Mouse (Mus musculus) thymus, adult 2 months (tissue): ENCODE data around the gene Uba3.

ENCODE experiments used
- CTCF ChIP-seq: fragments of 200-500 bp; IDR thresholded peaks from 2 replicates; pipeline ENCODE4 v1.5.1; 2012; ENCODE audit warnings: mild to moderate bottlenecking, control low read depth, low read length, moderate library complexity, borderline replicate concordance; ENCODE audit not compliant: control insufficient read depth, poor library complexity, insufficient read depth; ENCODE audit errors: extremely low read depth
- POLR2A ChIP-seq: fragments of 200-500 bp; IDR thresholded peaks from 2 replicates; pipeline ENCODE4 v1.6.1; 2012; ENCODE audit warnings: mild to moderate bottlenecking, low read length, control low read depth, moderate library complexity; ENCODE audit not compliant: control insufficient read depth, poor library complexity, insufficient read depth; ENCODE audit errors: extremely low read depth

DNA sequence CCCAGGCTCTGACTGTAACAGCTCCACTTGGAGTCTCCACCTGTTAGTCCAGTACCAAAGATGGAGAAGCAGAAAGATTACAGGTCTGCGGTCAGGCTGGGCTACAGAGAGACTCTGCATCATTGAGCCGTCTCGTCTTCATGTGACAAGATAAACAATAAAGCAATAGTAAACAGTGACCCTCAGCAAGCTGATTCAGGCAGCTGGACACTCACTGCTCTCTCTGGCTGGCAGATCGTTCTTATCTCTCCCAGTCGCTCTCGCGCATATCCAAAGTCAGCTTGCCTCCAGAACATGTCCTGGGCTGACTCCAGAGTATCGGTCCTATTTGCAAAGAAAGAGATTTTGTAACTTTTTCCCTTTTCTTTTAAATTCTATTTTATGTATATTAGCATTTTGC lies 62.8 kb downstream of the Uba3 start:
- TF ChIP-seq CTCF (no peak), POLR2A (no peak)
